Mouse (Mus musculus) E14TG2a.4 (cell line): Measurements from ENCODE around the gene Apobr.

ENCODE experiments used
- H3K27me3 ChIP-seq: 2 replicates; pipeline ENCODE4 v1.6.1; 2014; ENCODE audit warnings: low read length, control low read depth; ENCODE audit not compliant: insufficient read depth
- H3K36me3 ChIP-seq: 2 replicates; pipeline ENCODE4 v1.6.1; 2014; ENCODE audit warnings: low read length, control low read depth; ENCODE audit not compliant: insufficient read depth
- H3K4me1 ChIP-seq: replicated peaks from 2 replicates; pipeline ENCODE4 v1.6.1; 2014; ENCODE audit warnings: low read depth, low read length, control low read depth
- H3K4me3 ChIP-seq: replicated peaks from 2 replicates; pipeline ENCODE4 v1.5.1; 2014; ENCODE audit warnings: mild to moderate bottlenecking, low read length
- H3K9me3 ChIP-seq: 2 replicates; pipeline ENCODE4 v1.6.1; 2014; ENCODE audit warnings: low read length, control low read depth
- CTCF ChIP-seq: conservative IDR thresholded peaks from 2 replicates; pipeline ENCODE4 v1.5.1; 2014; ENCODE audit warnings: low read length
- NANOG ChIP-seq: IDR thresholded peaks from 2 replicates; pipeline ENCODE4 v1.6.1; 2014; ENCODE audit warnings: borderline replicate concordance, low read length, mixed read lengths
- POU5F1 ChIP-seq: IDR thresholded peaks from 2 replicates; pipeline ENCODE4 v1.6.1; 2014; ENCODE audit warnings: low read length, borderline replicate concordance

The Apobr gene

GRCm38 (mm10) chr7:126625369-126625768, 40.6 kb downstream of the Apobr start:
- Histone ChIP-seq H3K36me3 (peaks cover 7% of the 10 kb centered on the region; the same call in 1 of the 2 replicates), H3K27me3 (no peaks in the 10 kb centered on the region), H3K9me3 (no peaks in the 10 kb centered on the region), H3K4me1 (peaks cover 49% of the 10 kb centered on the region), H3K4me3 (peak overlapping the region; percentile 78)
- no peak for TF ChIP-seq CTCF
- TF ChIP-seq POU5F1: no peak
- TF ChIP-seq NANOG: no peak

GRCm38 (mm10) chr7:126625807-126626600, 41.3 kb downstream of the Apobr start:
- Histone ChIP-seq H3K4me1 (peaks cover 49% of the 10 kb centered on the region), H3K36me3 (peaks cover 7% of the 10 kb centered on the region; the same call in 1 of the 2 replicates), H3K4me3 (peak overlapping the region; percentile 78), H3K27me3 (no peaks in the 10 kb centered on the region), H3K9me3 (no peaks in the 10 kb centered on the region)
- TF ChIP-seq POU5F1 (no peak), CTCF (no peak), NANOG (no peak)

- H3K4me3 ChIP-seq: no peak overlapping the region
- TF ChIP-seq CTCF: no peak
- TF ChIP-seq POU5F1: no peak
- no peak for TF ChIP-seq NANOG
- H3K4me1 ChIP-seq: peaks cover 52% of the 10 kb centered on the region
- no peaks in the 10 kb centered on the region for H3K9me3 ChIP-seq
- H3K27me3 ChIP-seq: no peaks in the 10 kb centered on the region
- peaks cover 4% of the 10 kb centered on the region; the same call in 1 of the 2 replicates for H3K36me3 ChIP-seq
These were observed 43.4 kb downstream of the Apobr start for GRCm38 (mm10) chr7:126628111-126628510.

GRCm38 (mm10) chr7:126629915-126630314, 45.2 kb downstream of the Apobr start:
- Histone ChIP-seq H3K4me1 (peaks cover 53% of the 10 kb centered on the region), H3K27me3 (no peaks in the 10 kb centered on the region), H3K36me3 (no peaks in the 10 kb centered on the region), H3K9me3 (no peaks in the 10 kb centered on the region), H3K4me3 (no peak overlapping the region)
- no peak for TF ChIP-seq POU5F1

- Histone ChIP-seq H3K4me1 (peaks cover 53% of the 10 kb centered on the region), H3K4me3 (no peak within 1 kb of the TSS), H3K36me3 (no peaks in the 10 kb centered on the region), H3K9me3 (no peaks in the 10 kb centered on the region), H3K27me3 (no peaks in the 10 kb centered on the region)
- TF ChIP-seq NANOG: no peak
- TF ChIP-seq CTCF: no peak
- TF ChIP-seq POU5F1: no peak
These were observed 46.2 kb downstream of the Apobr start, which contains the start of gene Nupr1 for GRCm38 (mm10) chr7:126630824-126631518. Gene Nupr1, minus strand, starts transcription at chr7:126630861.

- Histone ChIP-seq H3K27me3 (no peaks in the 10 kb centered on the region), H3K9me3 (no peaks in the 10 kb centered on the region), H3K36me3 (no peaks in the 10 kb centered on the region), H3K4me3 (no peak overlapping the region), H3K4me1 (peaks cover 50% of the 10 kb centered on the region)
- no peak for TF ChIP-seq POU5F1
These were observed 47.7 kb downstream of the Apobr start for GRCm38 (mm10) chr7:126632478-126632877.

GRCm38 (mm10) chr7:126635375-126635774, 50.6 kb downstream of the Apobr start:
- Histone ChIP-seq H3K27me3 (no peaks in the 10 kb centered on the region), H3K4me1 (peaks cover 38% of the 10 kb centered on the region), H3K9me3 (no peaks in the 10 kb centered on the region), H3K4me3 (no peak overlapping the region), H3K36me3 (no peaks in the 10 kb centered on the region)
- no peak for TF ChIP-seq NANOG
- TF ChIP-seq CTCF: no peak
- no peak for TF ChIP-seq POU5F1

- TF ChIP-seq CTCF: peak; percentile 75
- no peak for TF ChIP-seq POU5F1
- Histone ChIP-seq H3K9me3 (no peaks in the 10 kb centered on the region), H3K4me3 (no peak overlapping the region), H3K4me1 (peaks cover 38% of the 10 kb centered on the region), H3K27me3 (no peaks in the 10 kb centered on the region), H3K36me3 (no peaks in the 10 kb centered on the region)
These were observed 52.2 kb downstream of the Apobr start for GRCm38 (mm10) chr7:126636733-126637520.
